Mouse (Mus musculus): ENCODE data around the gene Gpr26. TPM values are rescaled to one million over a fixed set of nuclear protein-coding genes. Genes with fewer than 3 reads are reported as not detected.

Gene Gpr26
- polyA plus RNA-seq, 1 experiment from 2014 or later = 0.14 TPM

Other genes with a start within 250 kb of the Gpr26 start
- 2.2 and 3.6 TPM in 2 replicates for gene Cpxm2, start 188.3 kb downstream of the Gpr26 start, polyA plus RNA-seq (2014; fragmentation: Nextera tagmentation; extraction: Ambion mirVana)